Mouse (Mus musculus): ENCODE results near the gene Rhbdd3. TPM values are rescaled to one million over a fixed set of nuclear protein-coding genes. Genes with fewer than 3 reads are reported as not detected.

Rhbdd3 gene
- polyA plus RNA-seq, 1 experiment from 2014 or later: 29.0 TPM

DNA sequence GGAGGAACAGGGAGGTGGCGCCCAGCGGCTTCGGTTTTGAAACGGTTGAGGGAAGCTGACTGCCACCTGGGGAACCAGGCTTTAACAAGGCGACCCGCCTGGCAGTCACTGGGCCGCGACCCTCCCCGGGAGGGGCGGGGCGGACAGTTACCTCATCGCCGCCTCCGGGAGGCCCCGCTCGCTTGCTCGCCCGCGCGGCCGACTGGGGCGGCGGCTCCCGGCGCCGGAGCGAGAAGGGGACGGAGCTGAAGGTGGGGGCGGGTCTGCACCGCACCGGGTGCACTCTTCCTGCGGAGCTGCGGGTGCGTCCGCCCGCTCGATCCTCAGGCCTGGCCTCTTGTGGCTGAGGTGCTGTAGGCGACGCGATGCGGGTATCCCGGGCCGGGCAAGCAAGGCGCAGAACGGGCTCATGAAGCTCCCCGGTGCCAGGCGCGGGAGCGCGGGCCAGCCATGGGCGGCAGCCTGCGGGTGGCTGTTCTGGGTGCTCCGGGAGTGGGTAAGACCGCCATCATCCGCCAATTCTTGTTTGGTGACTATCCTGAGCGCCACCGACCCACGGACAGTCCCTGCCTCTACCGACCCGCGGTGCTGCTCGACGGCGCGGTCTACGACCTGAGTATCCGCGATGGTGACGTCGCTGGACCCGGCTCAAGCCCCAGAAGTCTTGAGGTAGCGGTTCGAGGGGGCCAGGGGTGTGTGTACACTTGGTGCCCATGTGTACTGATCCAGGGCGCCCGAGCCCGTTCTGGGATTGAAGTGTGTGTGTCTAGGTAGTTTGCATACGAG is 40.7 kb upstream of the Rhbdd3 start, which contains the start of gene Rasl10a:
Gene Rasl10a, plus strand, starts transcription at position 273 of the 786 bp plus-strand sequence.
- H3K27me3 ChIP-seq (ENCODE audit: control insufficient read depth, insufficient read depth, low read length): peaks cover 56% of the 10 kb centered on the region
- H3K4me1 ChIP-seq (ENCODE audit: control insufficient read depth, insufficient read depth, low read length): peaks cover 41% of the 10 kb centered on the region
- 1% methylated on average over 58 of the region's 77 CpGs for WGBS

DNA sequence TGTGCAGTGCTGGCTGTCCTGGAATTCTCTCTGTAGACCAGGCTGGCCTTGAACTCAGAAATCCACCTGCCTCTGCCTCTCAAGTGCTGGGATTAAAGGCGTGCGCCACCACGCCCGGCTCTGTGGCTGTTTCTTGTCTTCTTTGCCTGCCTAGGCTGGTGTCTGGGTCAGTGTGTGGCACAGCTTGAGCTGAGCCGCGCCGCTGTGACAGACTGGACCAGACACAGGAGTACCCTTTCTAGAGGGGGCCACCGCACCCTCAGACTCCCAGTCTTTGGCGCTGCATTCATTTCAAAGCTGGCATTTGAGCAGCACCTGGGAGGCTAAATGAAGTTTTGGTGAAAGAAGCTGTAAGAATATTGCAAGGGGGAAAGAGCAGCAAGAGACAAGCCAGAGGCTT is 39.9 kb upstream of the Rhbdd3 start:
- Histone ChIP-seq H3K4me3 (ENCODE audit: low read length) (peak overlapping the region; percentile 6; the same call in 1 of the 2 replicates), H3K9me3 (ENCODE audit: control insufficient read depth, low read length) (no peaks in the 10 kb centered on the region), H3K4me1 (ENCODE audit: control insufficient read depth, insufficient read depth, low read length) (peaks cover 46% of the 10 kb centered on the region), H3K36me3 (ENCODE audit: control insufficient read depth, insufficient read depth, low read length) (no peaks in the 10 kb centered on the region; the same call in 1 of the 2 replicates), H3K27me3 (ENCODE audit: control insufficient read depth, insufficient read depth, low read length) (peaks cover 62% of the 10 kb centered on the region), H3K4me2 (replicated peaks; ENCODE audit: low read depth, low read length) (peak overlapping the region; percentile 8), H3K27ac (ENCODE audit: low read depth, low read length) (no peak overlapping the region), H3K9ac (ENCODE audit: low read depth, low read length) (0 out of 2 replicates have a peak overlapping the region, but pooled peaks have one; percentile 7)
- no peak for ATAC-seq (ENCODE audit: low FRiP score, low TSS enrichment)
- WGBS: 27% methylated on average over 9 of the region's 9 CpGs

More for the DNA sequence above, 40.7 kb upstream of the Rhbdd3 start, which contains the start of gene Rasl10a:
- H3K36me3 ChIP-seq (ENCODE audit: control insufficient read depth, insufficient read depth, low read length): no peaks in the 10 kb centered on the region; the same call in 1 of the 2 replicates
- peak within 1 kb of the TSS; percentile 58 for H3K9ac ChIP-seq (ENCODE audit: low read depth, low read length)
- H3K4me2 ChIP-seq (replicated peaks; ENCODE audit: low read depth, low read length): peak within 1 kb of the TSS; percentile 97
- 0 out of 2 replicates have a peak within 1 kb of the TSS, but pooled peaks have one; percentile 17 for H3K27ac ChIP-seq (ENCODE audit: low read depth, low read length)
- no peaks in the 10 kb centered on the region for H3K9me3 ChIP-seq (ENCODE audit: control insufficient read depth, low read length)
- no peak; the same call in 1 of the 2 replicates for ATAC-seq (ENCODE audit: low FRiP score, low TSS enrichment)
- H3K4me3 ChIP-seq (ENCODE audit: low read length): peak within 1 kb of the TSS; percentile 54

DNA sequence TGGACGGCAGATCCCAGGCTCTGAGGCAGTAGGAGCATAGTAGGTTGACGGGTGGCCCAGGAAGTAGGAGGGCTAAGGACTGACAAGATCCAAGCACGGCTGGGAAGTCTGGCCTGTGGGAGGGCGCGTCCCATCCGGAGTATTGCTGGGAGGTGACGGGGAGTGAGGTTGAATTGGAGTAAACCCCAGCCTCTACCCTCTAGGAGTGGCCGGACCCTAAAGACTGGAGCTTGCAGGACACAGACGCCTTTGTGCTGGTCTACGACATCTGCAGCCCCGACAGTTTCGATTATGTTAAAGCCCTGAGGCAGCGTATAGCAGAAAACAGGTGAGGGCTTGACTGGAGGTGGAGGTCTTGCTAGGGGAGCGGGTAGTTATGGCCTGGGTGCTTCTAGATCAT is 39.5 kb upstream of the Rhbdd3 start:
- WGBS: 17% methylated on average over 14 of the region's 14 CpGs
- peaks cover 51% of the 10 kb centered on the region for H3K4me1 ChIP-seq (ENCODE audit: control insufficient read depth, insufficient read depth, low read length)
- H3K36me3 ChIP-seq (ENCODE audit: control insufficient read depth, insufficient read depth, low read length): no peaks in the 10 kb centered on the region; the same call in 1 of the 2 replicates
- H3K4me3 ChIP-seq (ENCODE audit: low read length): 0 out of 2 replicates have a peak overlapping the region, but pooled peaks have one; percentile 6
- peaks cover 64% of the 10 kb centered on the region for H3K27me3 ChIP-seq (ENCODE audit: control insufficient read depth, insufficient read depth, low read length)
- no peak for ATAC-seq (ENCODE audit: low FRiP score, low TSS enrichment)
- no peak overlapping the region for H3K27ac ChIP-seq (ENCODE audit: low read depth, low read length)
- no peaks in the 10 kb centered on the region for H3K9me3 ChIP-seq (ENCODE audit: control insufficient read depth, low read length)
- H3K4me2 ChIP-seq (replicated peaks; ENCODE audit: low read depth, low read length): peak overlapping the region; percentile 8; the same call in 1 of the 2 replicates
- H3K9ac ChIP-seq (ENCODE audit: low read depth, low read length): 0 out of 2 replicates have a peak overlapping the region, but pooled peaks have one; percentile 7

DNA sequence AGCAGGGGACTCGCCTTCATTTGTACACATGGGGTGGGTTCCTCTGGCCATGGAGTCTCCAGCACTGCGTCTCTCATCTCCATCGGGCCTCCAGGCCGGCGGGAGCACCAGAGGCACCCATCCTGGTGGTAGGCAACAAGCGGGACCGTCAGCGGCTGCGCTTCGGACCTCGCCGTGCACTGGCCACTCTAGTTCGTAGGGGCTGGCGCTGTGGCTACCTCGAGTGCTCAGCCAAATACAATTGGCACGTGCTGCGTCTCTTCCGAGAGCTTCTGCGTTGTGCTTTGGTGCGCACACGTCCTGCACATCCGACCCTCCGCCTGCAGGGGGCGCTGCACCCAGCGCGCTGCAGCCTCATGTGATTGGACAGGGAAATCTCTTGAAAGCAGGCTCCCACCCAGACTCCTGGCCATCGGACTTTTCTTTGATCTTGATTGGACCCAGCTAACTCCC is 39.0 kb upstream of the Rhbdd3 start:
- Histone ChIP-seq H3K9me3 (ENCODE audit: control insufficient read depth, low read length) (no peaks in the 10 kb centered on the region), H3K36me3 (ENCODE audit: control insufficient read depth, insufficient read depth, low read length) (no peaks in the 10 kb centered on the region; the same call in 1 of the 2 replicates), H3K9ac (ENCODE audit: low read depth, low read length) (no peak overlapping the region), H3K4me2 (replicated peaks; ENCODE audit: low read depth, low read length) (no peak overlapping the region), H3K27me3 (ENCODE audit: control insufficient read depth, insufficient read depth, low read length) (peaks cover 64% of the 10 kb centered on the region), H3K4me1 (ENCODE audit: control insufficient read depth, insufficient read depth, low read length) (peaks cover 56% of the 10 kb centered on the region), H3K4me3 (ENCODE audit: low read length) (no peak overlapping the region), H3K27ac (ENCODE audit: low read depth, low read length) (no peak overlapping the region)
- 15% methylated on average over 27 of the region's 27 CpGs for WGBS
- ATAC-seq (ENCODE audit: low FRiP score, low TSS enrichment): no peak

DNA sequence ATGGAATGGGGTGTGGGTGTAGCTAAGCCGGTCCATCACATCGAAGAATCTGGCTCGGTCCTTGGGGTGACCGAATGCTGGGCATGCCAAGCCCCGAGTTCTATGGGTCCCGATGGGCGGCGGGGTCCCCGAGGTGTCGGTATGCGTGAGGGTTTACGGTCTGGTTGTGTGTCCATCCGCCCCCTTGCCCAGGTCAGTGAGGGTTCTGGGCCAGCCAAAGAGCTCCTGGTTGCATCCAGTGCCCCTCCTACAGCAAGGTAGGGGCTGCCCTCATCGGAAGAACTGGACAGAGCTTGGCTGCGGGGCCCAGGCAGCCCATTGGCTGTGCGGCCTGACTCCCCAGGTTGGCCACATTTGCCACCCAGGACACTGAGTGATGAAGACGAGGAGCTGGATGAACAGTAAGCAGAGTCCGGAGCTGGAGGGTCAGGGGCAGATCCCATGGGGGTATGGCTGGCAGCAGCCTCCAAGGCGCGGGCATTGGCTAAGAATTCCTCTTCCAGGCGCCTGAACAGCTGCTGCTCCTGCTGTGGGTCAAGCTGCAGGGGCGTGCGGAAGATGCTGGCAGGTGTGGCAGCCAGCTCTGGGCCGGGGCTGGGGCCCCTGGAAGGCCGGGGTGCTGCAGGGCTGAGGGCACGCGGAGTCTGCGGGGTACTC is 37.8 kb upstream of the Rhbdd3 start:
- no peaks in the 10 kb centered on the region; the same call in 1 of the 2 replicates for H3K36me3 ChIP-seq (ENCODE audit: control insufficient read depth, insufficient read depth, low read length)
- no peak for ATAC-seq (ENCODE audit: low FRiP score, low TSS enrichment)
- H3K4me1 ChIP-seq (ENCODE audit: control insufficient read depth, insufficient read depth, low read length): peaks cover 56% of the 10 kb centered on the region
- H3K9me3 ChIP-seq (ENCODE audit: control insufficient read depth, low read length): no peaks in the 10 kb centered on the region
- H3K4me2 ChIP-seq (replicated peaks; ENCODE audit: low read depth, low read length): peak overlapping the region; percentile 70
- peak overlapping the region; percentile 23 for H3K4me3 ChIP-seq (ENCODE audit: low read length)
- H3K9ac ChIP-seq (ENCODE audit: low read depth, low read length): peak overlapping the region; percentile 44; the same call in 1 of the 2 replicates
- 53% methylated on average over 28 of the region's 28 CpGs for WGBS
- H3K27ac ChIP-seq (ENCODE audit: low read depth, low read length): no peak overlapping the region
- peaks cover 64% of the 10 kb centered on the region for H3K27me3 ChIP-seq (ENCODE audit: control insufficient read depth, insufficient read depth, low read length)

DNA sequence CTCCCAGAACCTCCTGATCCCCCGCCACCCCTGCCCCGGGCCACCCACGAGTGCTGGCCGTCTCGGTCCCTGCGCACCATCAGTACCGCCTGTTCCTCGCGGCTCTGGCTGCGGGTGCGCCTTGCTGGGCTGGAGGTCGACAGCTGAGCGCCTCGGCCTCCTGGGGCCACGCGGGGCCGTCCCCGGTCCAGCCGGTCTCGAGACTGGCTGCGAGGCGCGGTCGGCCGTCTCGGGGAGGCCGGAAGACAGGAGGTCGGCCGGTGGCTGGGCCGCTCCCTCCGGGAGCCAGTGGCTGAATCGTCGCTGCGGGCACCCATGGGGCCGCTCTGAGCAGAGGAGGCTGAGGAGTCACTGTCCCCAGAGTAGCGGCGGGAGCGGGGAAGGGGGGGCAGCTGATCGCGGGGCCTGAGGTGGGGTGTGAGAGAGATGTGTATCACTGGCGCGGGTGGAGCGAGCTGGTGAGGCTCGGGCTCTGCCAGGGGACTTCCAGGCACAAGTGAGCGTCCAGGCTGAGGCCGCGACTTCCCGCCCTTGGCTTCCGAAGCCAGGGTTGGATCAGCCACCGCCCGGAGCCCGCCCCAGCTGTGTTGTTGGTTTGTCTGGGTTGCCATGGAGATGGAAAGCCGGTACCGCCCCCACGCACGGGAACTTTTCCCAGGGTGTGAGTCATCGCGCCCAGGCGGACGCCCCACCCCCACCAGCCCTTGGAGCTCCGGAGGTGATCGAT is 37.1 kb upstream of the Rhbdd3 start:
- peak overlapping the region; percentile 44 for H3K9ac ChIP-seq (ENCODE audit: low read depth, low read length)
- 1% methylated on average over 62 of the region's 62 CpGs for WGBS
- peaks cover 64% of the 10 kb centered on the region for H3K27me3 ChIP-seq (ENCODE audit: control insufficient read depth, insufficient read depth, low read length)
- H3K4me1 ChIP-seq (ENCODE audit: control insufficient read depth, insufficient read depth, low read length): peaks cover 50% of the 10 kb centered on the region
- no peaks in the 10 kb centered on the region; the same call in 1 of the 2 replicates for H3K36me3 ChIP-seq (ENCODE audit: control insufficient read depth, insufficient read depth, low read length)
- peak; percentile 25; the same call in 1 of the 2 replicates for ATAC-seq (ENCODE audit: low FRiP score, low TSS enrichment)
- H3K27ac ChIP-seq (ENCODE audit: low read depth, low read length): no peak overlapping the region
- H3K4me2 ChIP-seq (replicated peaks; ENCODE audit: low read depth, low read length): peak overlapping the region; percentile 70
- H3K4me3 ChIP-seq (ENCODE audit: low read length): peak overlapping the region; percentile 23
- H3K9me3 ChIP-seq (ENCODE audit: control insufficient read depth, low read length): no peaks in the 10 kb centered on the region

DNA sequence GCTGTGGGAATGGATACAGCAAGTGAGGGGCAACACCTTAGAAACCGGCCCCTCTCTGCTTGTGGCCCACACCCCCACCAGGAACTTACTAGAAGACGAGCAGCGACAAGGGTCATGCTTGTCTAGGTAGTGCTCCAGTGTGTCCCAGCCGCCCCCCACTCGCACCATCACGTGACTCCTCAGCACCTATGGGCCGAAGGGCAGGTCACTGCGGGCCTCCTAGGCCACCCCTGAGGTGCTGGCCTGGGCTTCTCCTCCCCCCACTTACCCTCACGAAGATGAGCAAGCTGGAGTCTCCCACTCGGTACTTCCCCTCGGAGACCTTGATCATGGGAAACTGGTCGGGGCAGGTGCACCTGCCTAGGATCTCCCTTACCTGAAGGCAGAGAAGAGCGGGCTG is 36.4 kb upstream of the Rhbdd3 start:
- Histone ChIP-seq H3K36me3 (ENCODE audit: control insufficient read depth, insufficient read depth, low read length) (no peaks in the 10 kb centered on the region; the same call in 1 of the 2 replicates), H3K4me2 (replicated peaks; ENCODE audit: low read depth, low read length) (peak overlapping the region; percentile 70), H3K27ac (ENCODE audit: low read depth, low read length) (no peak overlapping the region), H3K27me3 (ENCODE audit: control insufficient read depth, insufficient read depth, low read length) (peaks cover 57% of the 10 kb centered on the region), H3K4me3 (ENCODE audit: low read length) (peak overlapping the region; percentile 23), H3K9ac (ENCODE audit: low read depth, low read length) (peak overlapping the region; percentile 8; the same call in 1 of the 2 replicates), H3K4me1 (ENCODE audit: control insufficient read depth, insufficient read depth, low read length) (peaks cover 43% of the 10 kb centered on the region), H3K9me3 (ENCODE audit: control insufficient read depth, low read length) (no peaks in the 10 kb centered on the region)
- ATAC-seq (ENCODE audit: low FRiP score, low TSS enrichment): no peak
- WGBS: 20% methylated on average over 13 of the region's 13 CpGs

DNA sequence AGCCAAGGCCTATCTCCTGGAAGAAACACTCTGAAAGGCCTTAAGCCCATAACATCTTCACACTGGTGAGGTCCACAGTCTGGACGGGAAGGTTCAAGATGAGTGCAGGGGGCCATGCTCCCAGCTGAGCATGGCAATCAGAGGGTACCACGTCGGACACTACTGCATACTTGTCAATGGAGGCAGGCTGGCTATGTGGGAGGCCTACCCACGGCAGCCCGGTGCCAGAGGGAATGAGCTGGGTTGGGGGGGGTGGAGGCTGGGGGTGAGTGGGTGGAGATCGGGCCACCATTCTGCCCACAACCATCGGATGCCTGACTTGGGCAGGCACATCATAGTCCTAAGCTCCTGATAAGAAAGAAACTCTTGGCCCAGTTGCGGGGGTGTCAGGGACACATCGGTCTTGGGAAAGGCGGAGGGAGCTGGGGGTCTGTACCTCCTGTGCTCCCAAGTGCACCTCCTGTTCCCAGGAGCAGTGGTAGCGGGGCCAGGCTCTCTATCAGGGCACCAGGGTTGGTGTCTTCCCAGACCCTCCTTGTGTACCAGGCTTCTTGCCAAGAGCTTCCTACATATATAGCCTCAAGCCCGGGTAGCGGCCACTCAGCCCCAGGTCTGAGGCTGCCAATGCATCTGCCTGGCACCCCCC is 35.7 kb upstream of the Rhbdd3 start:
- no peak overlapping the region for H3K4me2 ChIP-seq (replicated peaks; ENCODE audit: low read depth, low read length)
- H3K9me3 ChIP-seq (ENCODE audit: control insufficient read depth, low read length): no peaks in the 10 kb centered on the region
- H3K4me1 ChIP-seq (ENCODE audit: control insufficient read depth, insufficient read depth, low read length): peaks cover 37% of the 10 kb centered on the region
- H3K9ac ChIP-seq (ENCODE audit: low read depth, low read length): no peak overlapping the region
- peaks cover 51% of the 10 kb centered on the region for H3K27me3 ChIP-seq (ENCODE audit: control insufficient read depth, insufficient read depth, low read length)
- 70% methylated on average over 13 of the region's 13 CpGs for WGBS
- no peak overlapping the region for H3K4me3 ChIP-seq (ENCODE audit: low read length)
- peaks cover 3% of the 10 kb centered on the region for H3K36me3 ChIP-seq (ENCODE audit: control insufficient read depth, insufficient read depth, low read length)
- no peak overlapping the region for H3K27ac ChIP-seq (ENCODE audit: low read depth, low read length)
- no peak for ATAC-seq (ENCODE audit: low FRiP score, low TSS enrichment)
